Mouse (Mus musculus): ENCODE data around the gene Gm7137. TPM values are rescaled to one million over a fixed set of nuclear protein-coding genes. Genes with fewer than 3 reads are reported as not detected.

Gene Gm7137
- total and polyA plus RNA-seq, 3 experiments: not detected

DNA sequence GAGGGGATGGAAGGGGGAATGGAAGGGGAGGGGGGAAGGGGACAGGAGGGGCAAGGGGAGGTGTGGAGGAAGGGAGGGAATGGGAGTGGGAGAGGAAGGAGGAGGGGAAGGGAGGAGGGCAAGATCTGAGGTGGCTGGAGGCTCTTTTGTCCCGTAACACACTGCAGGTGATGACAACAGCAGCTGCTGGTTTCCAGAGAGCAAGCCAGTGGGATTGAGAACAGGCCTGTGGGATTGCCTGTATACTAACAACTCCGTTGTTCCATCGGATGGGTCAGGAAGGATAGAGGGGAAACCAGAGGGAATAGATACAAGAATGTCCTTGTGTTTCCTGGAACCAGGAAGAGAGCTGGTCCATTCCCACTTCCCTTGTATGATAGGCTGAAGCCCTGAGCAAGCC is 9.7 kb upstream of the Gm7137 start:
- H3K9ac ChIP-seq (ENCODE audit: control insufficient read depth, low read depth, low read length, poor library complexity, severe bottlenecking): no peak overlapping the region
- no peaks in the 10 kb centered on the region for H3K9me3 ChIP-seq (replicated peaks; ENCODE audit: insufficient read depth, low read length)
- no peaks in the 10 kb centered on the region for H3K79me2 ChIP-seq (ENCODE audit: control insufficient read depth, insufficient read depth, low read length, poor library complexity)
- DNase-seq (ENCODE audit: low read depth, low spot score): no peak
- no peaks in the 10 kb centered on the region for H3K36me3 ChIP-seq (ENCODE audit: control insufficient read depth in 1 of 2, insufficient read depth in 2 of 2, low read length in 2 of 2)
- no peak overlapping the region for H3K27ac ChIP-seq (ENCODE audit: control insufficient read depth, low read depth, low read length)
- H3K27me3 ChIP-seq (ENCODE audit: control insufficient read depth in 1 of 2, insufficient read depth in 2 of 2, low read length in 2 of 2): peaks cover 0 to 6% of the 10 kb centered on the region in 2 experiments
- no peak overlapping the region for H3K4me3 ChIP-seq (ENCODE audit: control insufficient read depth in 1 of 2, insufficient read depth in 1 of 2, low read depth in 2 of 2, low read length in 2 of 2)
- TF ChIP-seq ZNF384 (IDR thresholded peaks at IDR 0.05; ENCODE audit: low read depth, low read length): no peak
- no peak for TF ChIP-seq RCOR1 (IDR thresholded peaks at IDR 0.05; ENCODE audit: low read depth, low read length)
- no peak for TF ChIP-seq CHD2 (IDR thresholded peaks at IDR 0.05; ENCODE audit: low read length)
- no peak for TF ChIP-seq POLR2AphosphoS5 (IDR thresholded peaks at IDR 0.05; ENCODE audit: borderline replicate concordance, low read depth, low read length)
- no peak for TF ChIP-seq CHD1 (IDR thresholded peaks at IDR 0.05; ENCODE audit: low read depth, low read length)
- no peak for TF ChIP-seq ZKSCAN1 (IDR thresholded peaks at IDR 0.05; ENCODE audit: low read depth, low read length)
- TF ChIP-seq GABPA (IDR thresholded peaks at IDR 0.05; ENCODE audit: low read depth, low read length): no peak
- TF ChIP-seq USF1 (IDR thresholded peaks at IDR 0.05; ENCODE audit: low read depth, low read length): no peak
- no peak for TF ChIP-seq BHLHE40 (IDR thresholded peaks at IDR 0.05; ENCODE audit: borderline replicate concordance, low read depth, low read length)
- no peak for TF ChIP-seq MYB (IDR thresholded peaks at IDR 0.05; ENCODE audit: low read depth, low read length)
- no peak for TF ChIP-seq CTCF (IDR thresholded peaks at IDR 0.05 in 2 of 3, conservative IDR thresholded peaks at IDR 0.05 in 1 of 3; ENCODE audit: control insufficient read depth in 1 of 3, insufficient read depth in 1 of 3, low read depth in 2 of 3, low read length in 3 of 3, poor library complexity in 1 of 3, severe bottlenecking in 1 of 3)
- H3K4me1 ChIP-seq (ENCODE audit: control insufficient read depth in 1 of 2, insufficient read depth in 2 of 2, low read length in 2 of 2): no peaks in the 10 kb centered on the region

DNA sequence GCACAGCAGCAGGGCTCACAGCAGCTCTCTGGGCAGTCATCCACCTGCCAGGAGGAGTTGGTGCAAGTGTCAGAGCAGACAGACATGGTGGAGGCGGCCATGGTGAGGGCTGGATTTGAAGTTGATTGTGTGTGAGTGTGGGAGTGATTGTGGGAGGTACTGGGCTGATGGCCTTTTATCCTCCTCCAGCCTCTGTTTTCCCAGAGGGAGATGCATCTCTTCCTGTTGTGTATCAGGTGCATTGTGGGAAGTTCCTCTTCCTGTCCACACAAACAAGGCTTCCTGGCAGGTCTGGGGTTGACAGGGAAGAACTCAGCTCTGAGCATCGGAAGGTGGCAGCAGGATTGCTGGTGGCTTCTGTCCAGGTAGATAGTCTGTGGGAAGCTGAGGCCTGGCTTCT is 7.0 kb upstream of the Gm7137 start, which contains the start of gene Gm9639:
TSS of gene Gm9639 (minus strand) at position 101 of the 400 bp plus-strand sequence.
- no peak for DNase-seq (ENCODE audit: low read depth, low spot score)
- H3K79me2 ChIP-seq (ENCODE audit: control insufficient read depth, insufficient read depth, low read length, poor library complexity): no peaks in the 10 kb centered on the region
- no peak for TF ChIP-seq MYB (IDR thresholded peaks at IDR 0.05; ENCODE audit: low read depth, low read length)
- TF ChIP-seq USF1 (IDR thresholded peaks at IDR 0.05; ENCODE audit: low read depth, low read length): no peak
- no peak for TF ChIP-seq ZC3H11A (IDR thresholded peaks at IDR 0.05; ENCODE audit: low read depth, low read length)
- no peaks in the 10 kb centered on the region for H3K36me3 ChIP-seq (ENCODE audit: control insufficient read depth in 1 of 2, insufficient read depth in 2 of 2, low read length in 2 of 2)
- no peaks in the 10 kb centered on the region for H3K9me3 ChIP-seq (replicated peaks; ENCODE audit: insufficient read depth, low read length)
- H3K4me1 ChIP-seq (ENCODE audit: control insufficient read depth in 1 of 2, insufficient read depth in 2 of 2, low read length in 2 of 2): no peaks in the 10 kb centered on the region
- 0 out of 4 replicates have a peak, but pooled peaks cover 0 to 1% of the 10 kb centered on the region in 2 experiments for H3K27me3 ChIP-seq (ENCODE audit: control insufficient read depth in 1 of 2, insufficient read depth in 2 of 2, low read length in 2 of 2)
- no peak within 1 kb of the TSS for H3K27ac ChIP-seq (ENCODE audit: control insufficient read depth, low read depth, low read length)
- H3K9ac ChIP-seq (ENCODE audit: control insufficient read depth, low read depth, low read length, poor library complexity, severe bottlenecking): no peak within 1 kb of the TSS
- H3K4me3 ChIP-seq (ENCODE audit: control insufficient read depth in 1 of 2, insufficient read depth in 1 of 2, low read depth in 2 of 2, low read length in 2 of 2): no peak within 1 kb of the TSS

DNA sequence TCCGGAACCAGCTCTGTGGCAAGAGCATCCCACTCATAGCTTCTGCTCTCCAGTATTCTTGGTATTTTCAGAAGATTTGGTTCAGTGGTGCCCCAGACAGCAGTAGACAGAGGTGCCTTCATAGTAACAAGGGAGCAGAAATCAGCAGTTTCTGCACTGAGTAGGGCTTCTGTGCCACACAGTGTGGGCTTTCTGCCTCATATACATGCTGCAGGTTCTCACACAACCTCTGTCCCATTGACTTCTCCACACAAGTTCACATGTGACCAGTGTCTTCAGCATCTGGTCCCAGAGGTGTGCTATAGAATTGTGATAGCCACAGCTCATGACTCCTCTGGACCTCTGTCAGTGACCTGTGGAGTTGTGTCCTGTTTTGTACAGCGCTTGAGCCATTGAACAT is 621 bp upstream of the Gm7137 start:
- no peak for TF ChIP-seq MAZ (IDR thresholded peaks at IDR 0.05; ENCODE audit: low read depth, low read length)
- no peak for TF ChIP-seq JUND (IDR thresholded peaks at IDR 0.05; ENCODE audit: low read depth, low read length)
- TF ChIP-seq MAFK (IDR thresholded peaks at IDR 0.05; ENCODE audit: borderline replicate concordance, low read depth, low read length): no peak
- no peak for TF ChIP-seq RCOR1 (IDR thresholded peaks at IDR 0.05; ENCODE audit: low read depth, low read length)
- no peak for TF ChIP-seq SMC3 (IDR thresholded peaks at IDR 0.05; ENCODE audit: low read depth, low read length)
- TF ChIP-seq POLR2AphosphoS5 (IDR thresholded peaks at IDR 0.05; ENCODE audit: borderline replicate concordance, low read depth, low read length): no peak
- TF ChIP-seq ZC3H11A (IDR thresholded peaks at IDR 0.05; ENCODE audit: low read depth, low read length): no peak
- TF ChIP-seq TCF12 (IDR thresholded peaks at IDR 0.05; ENCODE audit: low read depth, low read length): no peak
- no peak for TF ChIP-seq MAX (IDR thresholded peaks at IDR 0.05; ENCODE audit: low read length)
- TF ChIP-seq MEF2A (IDR thresholded peaks at IDR 0.05; ENCODE audit: extremely low read depth, insufficient replicate concordance, low read depth, low read length, poor library complexity, severe bottlenecking): no peak
- no peak for TF ChIP-seq MYB (IDR thresholded peaks at IDR 0.05; ENCODE audit: low read depth, low read length)
- TF ChIP-seq CHD1 (IDR thresholded peaks at IDR 0.05; ENCODE audit: low read depth, low read length): no peak
- TF ChIP-seq E2F4 (IDR thresholded peaks at IDR 0.05; ENCODE audit: borderline replicate concordance, low read depth, low read length): no peak
- no peak for TF ChIP-seq USF2 (IDR thresholded peaks at IDR 0.05; ENCODE audit: borderline replicate concordance in 1 of 2, insufficient read depth in 1 of 2, low read depth in 1 of 2, low read length in 2 of 2)
- no peak for TF ChIP-seq GABPA (IDR thresholded peaks at IDR 0.05; ENCODE audit: low read depth, low read length)
- no peak for TF ChIP-seq CHD2 (IDR thresholded peaks at IDR 0.05; ENCODE audit: low read length)
- TF ChIP-seq TBP (IDR thresholded peaks at IDR 0.05; ENCODE audit: low read depth, low read length): no peak
- H3K27ac ChIP-seq (ENCODE audit: control insufficient read depth, low read depth, low read length): no peak overlapping the region
- no peaks in the 10 kb centered on the region for H3K79me2 ChIP-seq (ENCODE audit: control insufficient read depth, insufficient read depth, low read length, poor library complexity)
- H3K9me3 ChIP-seq (replicated peaks; ENCODE audit: insufficient read depth, low read length): no peaks in the 10 kb centered on the region
- no peak for DNase-seq (ENCODE audit: low read depth, low spot score)
- no peaks in the 10 kb centered on the region for H3K4me1 ChIP-seq (ENCODE audit: control insufficient read depth in 1 of 2, insufficient read depth in 2 of 2, low read length in 2 of 2)
- H3K27me3 ChIP-seq (ENCODE audit: control insufficient read depth in 1 of 2, insufficient read depth in 2 of 2, low read length in 2 of 2): no peaks in the 10 kb centered on the region; a peak in 1 of 4 replicates
- H3K9ac ChIP-seq (ENCODE audit: control insufficient read depth, low read depth, low read length, poor library complexity, severe bottlenecking): no peak overlapping the region
- no peaks in the 10 kb centered on the region for H3K36me3 ChIP-seq (ENCODE audit: control insufficient read depth in 1 of 2, insufficient read depth in 2 of 2, low read length in 2 of 2)
- H3K4me3 ChIP-seq (ENCODE audit: control insufficient read depth in 1 of 2, insufficient read depth in 1 of 2, low read depth in 2 of 2, low read length in 2 of 2): no peak overlapping the region

All from MEL (cell line).